Mouse (Mus musculus): Measurements from ENCODE around the gene Dll3. TPM values are rescaled to one million over a fixed set of nuclear protein-coding genes. Genes with fewer than 3 reads are reported as not detected.

The Dll3 gene
- total RNA-seq (2021): not detected
- polyA plus RNA-seq (2012; rRNA removed): not detected in 2 replicates
- long read RNA-seq: 0 reads

DNA sequence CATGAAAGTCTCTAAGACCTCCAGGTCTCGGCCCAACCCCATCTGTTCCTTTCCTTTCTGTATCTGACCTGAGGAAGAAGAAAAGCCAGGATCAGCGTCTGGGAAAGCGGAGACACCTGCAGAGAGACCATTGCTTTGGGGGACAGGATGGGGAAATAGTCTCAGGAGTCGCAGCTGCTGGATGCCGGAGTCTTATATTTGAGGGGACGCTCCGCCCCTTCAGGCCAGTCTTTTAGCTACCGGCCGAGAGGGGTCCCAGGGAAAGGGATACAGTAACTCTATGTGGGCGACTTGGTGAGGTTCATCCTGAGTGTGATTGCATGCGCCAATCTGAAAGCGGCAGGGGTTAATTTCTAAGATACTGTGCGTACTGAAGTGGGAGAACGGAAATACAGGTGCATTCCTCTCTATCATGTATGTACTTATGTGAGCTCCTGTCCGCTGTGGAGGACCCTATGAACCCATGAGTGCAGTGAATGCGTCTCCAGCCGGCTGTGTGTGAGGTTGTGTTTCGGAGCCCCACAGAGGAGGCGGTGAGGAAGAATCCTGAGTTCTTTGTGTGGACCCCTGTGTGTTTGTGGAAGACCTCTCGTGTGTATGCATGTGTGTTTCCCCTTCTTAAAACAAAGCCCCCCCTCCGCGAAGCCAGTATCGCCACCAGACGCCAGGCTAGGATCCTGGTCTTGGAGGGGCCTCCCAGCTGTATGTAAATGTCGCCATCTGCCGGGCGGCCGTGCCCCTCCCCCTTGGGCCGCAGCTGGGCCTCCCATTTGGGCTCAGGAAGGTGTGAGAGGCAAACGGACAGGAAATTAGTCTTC lies at the start of gene Dll3:
Gene Dll3 (minus strand): TSS at position 623 of the 818 bp plus-strand sequence.
- intact Hi-C loops (cut with DNase I): loop anchor here (2.0 to 5.0 kb wide), 2 partner anchors 87 to 250 kb away; partner anchors contain the start of gene Psmc4
- DNase-seq: peak; percentile 49 to 74
- TF ChIP-seq EP300 (IDR thresholded peaks at IDR 0.05; ENCODE audit: insufficient read depth, low read depth, low read length) (no peak), CTCF (IDR thresholded peaks at IDR 0.05) (peak; percentile 75), POLR2A (IDR thresholded peaks at IDR 0.05; ENCODE audit: insufficient read depth, low read depth, low read length) (no peak)
- Histone ChIP-seq H3K27ac (no peak within 1 kb of the TSS), H3K4me1 (ENCODE audit: control insufficient read depth, insufficient read depth, low read length) (no peaks in the 10 kb centered on the region), H3K9ac (ENCODE audit: low read depth, low read length) (no peak within 1 kb of the TSS), H3K36me3 (ENCODE audit: control insufficient read depth, insufficient read depth, low read length) (no peaks in the 10 kb centered on the region), H3K27me3 (ENCODE audit: control insufficient read depth, insufficient read depth, low read length) (peaks cover 7% of the 10 kb centered on the region), H3K4me3 (no peak within 1 kb of the TSS), H3K79me2 (replicated peaks; ENCODE audit: control insufficient read depth, insufficient read depth, low read length) (no peaks in the 10 kb centered on the region)
- WGBS: 4% methylated on average over 30 of the region's 30 CpGs

DNA sequence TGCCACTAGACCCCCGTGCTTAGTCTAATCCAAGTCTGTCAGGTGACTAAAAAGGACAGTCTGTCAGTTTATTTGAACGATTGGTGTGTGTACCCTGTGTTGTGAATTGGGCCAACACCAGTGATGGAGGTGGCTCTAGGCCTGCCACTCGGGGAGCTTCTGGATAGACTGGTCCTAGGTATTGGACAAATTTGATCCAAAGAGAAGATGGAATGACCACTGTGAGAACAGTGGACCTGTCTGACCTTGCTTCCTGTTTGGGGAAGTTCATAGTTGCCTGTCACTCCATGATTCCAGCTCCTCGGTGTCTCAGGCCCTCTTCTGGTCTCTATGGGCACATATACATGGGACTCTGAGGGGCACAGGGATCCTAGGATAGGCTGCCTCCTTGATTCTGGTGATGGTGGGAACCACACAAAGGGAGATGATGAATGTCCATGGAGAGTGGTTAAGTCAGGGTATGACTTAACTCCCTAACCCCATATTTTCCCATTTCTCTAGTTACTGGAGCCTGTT lies 49.7 kb upstream of the Dll3 start:
- peak overlapping the region; percentile 29 for H3K9ac ChIP-seq (ENCODE audit: low read depth, low read length)
- peak overlapping the region; percentile 72 for H3K4me3 ChIP-seq
- no peak for DNase-seq
- 26% methylated on average over 4 of the region's 4 CpGs for WGBS
- intact Hi-C loops (cut with DNase I): loop anchor here (1.0 kb wide), 1 partner anchor 20 kb away; no protein-coding TSS in a partner anchor
- TF ChIP-seq EP300 (IDR thresholded peaks at IDR 0.05; ENCODE audit: insufficient read depth, low read depth, low read length) (no peak), CTCF (IDR thresholded peaks at IDR 0.05) (no peak), POLR2A (IDR thresholded peaks at IDR 0.05; ENCODE audit: insufficient read depth, low read depth, low read length) (no peak)
- H3K36me3 ChIP-seq (ENCODE audit: control insufficient read depth, insufficient read depth, low read length): peaks cover 5% of the 10 kb centered on the region; the same call in 1 of the 2 replicates
- 0 out of 2 replicates have a peak, but pooled peaks cover 3% of the 10 kb centered on the region for H3K79me2 ChIP-seq (replicated peaks; ENCODE audit: control insufficient read depth, insufficient read depth, low read length)
- peaks cover 6% of the 10 kb centered on the region for H3K4me1 ChIP-seq (ENCODE audit: control insufficient read depth, insufficient read depth, low read length)
- H3K27me3 ChIP-seq (ENCODE audit: control insufficient read depth, insufficient read depth, low read length): no peaks in the 10 kb centered on the region
- no peak overlapping the region for H3K27ac ChIP-seq

- peak within 1 kb of the TSS; percentile 72 for H3K4me3 ChIP-seq
- whole genome bisulfite sequencing: under 1% methylated on average over 50 of the region's 50 CpGs
- TF ChIP-seq CTCF (IDR thresholded peaks at IDR 0.05): no peak
- peak; percentile 86 for TF ChIP-seq POLR2A (IDR thresholded peaks at IDR 0.05; ENCODE audit: insufficient read depth, low read depth, low read length)
- 0 out of 2 replicates have a peak, but pooled peaks have one; percentile 57 for TF ChIP-seq EP300 (IDR thresholded peaks at IDR 0.05; ENCODE audit: insufficient read depth, low read depth, low read length)
- intact Hi-C loops (cut with DNase I): loop anchor here (1.0 kb wide), 1 partner anchor 12 kb away; the partner anchor contains the start of gene Supt5
- H3K36me3 ChIP-seq (ENCODE audit: control insufficient read depth, insufficient read depth, low read length): peaks cover 5% of the 10 kb centered on the region; the same call in 1 of the 2 replicates
- H3K27me3 ChIP-seq (ENCODE audit: control insufficient read depth, insufficient read depth, low read length): no peaks in the 10 kb centered on the region
- H3K9ac ChIP-seq (ENCODE audit: low read depth, low read length): peak within 1 kb of the TSS; percentile 83
- DNase-seq: peak; percentile 97 to 99
- peaks cover 5% of the 10 kb centered on the region for H3K4me1 ChIP-seq (ENCODE audit: control insufficient read depth, insufficient read depth, low read length)
- H3K79me2 ChIP-seq (replicated peaks; ENCODE audit: control insufficient read depth, insufficient read depth, low read length): 0 out of 2 replicates have a peak, but pooled peaks cover 3% of the 10 kb centered on the region
- peak within 1 kb of the TSS; percentile 96 for H3K27ac ChIP-seq
These were observed 48.3 kb upstream of the Dll3 start, which contains the start of gene Rps16 for GRCm38 (mm10) chr7:28350155-28350883. Gene Rps16 (plus strand): TSS chr7:28350652.

DNA sequence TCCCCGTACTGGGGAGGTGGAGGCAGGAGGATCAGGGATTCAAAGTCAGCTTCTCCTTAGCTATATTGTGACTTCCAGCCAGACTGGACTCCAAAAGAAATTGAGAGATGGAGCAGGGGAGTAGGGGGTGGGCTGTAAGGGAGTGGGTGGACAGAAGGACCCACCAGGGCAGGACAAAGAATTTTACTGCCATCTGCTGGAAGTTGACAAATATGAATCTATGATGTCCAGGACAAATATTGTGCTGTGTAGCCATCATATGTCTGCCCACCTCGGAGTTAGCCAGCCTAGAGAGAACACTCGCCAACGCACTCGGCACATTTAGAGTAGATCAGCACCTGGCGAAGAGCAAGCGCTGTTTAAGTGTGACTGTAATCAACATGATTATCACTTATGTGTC lies 46.6 kb upstream of the Dll3 start:
- no peak for DNase-seq
- H3K79me2 ChIP-seq (replicated peaks; ENCODE audit: control insufficient read depth, insufficient read depth, low read length): 0 out of 2 replicates have a peak, but pooled peaks cover 3% of the 10 kb centered on the region
- peak; percentile 42 for TF ChIP-seq CTCF (IDR thresholded peaks at IDR 0.05)
- no peak for TF ChIP-seq POLR2A (IDR thresholded peaks at IDR 0.05; ENCODE audit: insufficient read depth, low read depth, low read length)
- H3K27me3 ChIP-seq (ENCODE audit: control insufficient read depth, insufficient read depth, low read length): no peaks in the 10 kb centered on the region
- no peak overlapping the region for H3K27ac ChIP-seq
- intact Hi-C loops (cut with DNase I): no loop called here
- no peak overlapping the region for H3K9ac ChIP-seq (ENCODE audit: low read depth, low read length)
- H3K4me1 ChIP-seq (ENCODE audit: control insufficient read depth, insufficient read depth, low read length): peaks cover 6% of the 10 kb centered on the region
- H3K4me3 ChIP-seq: no peak overlapping the region
- H3K36me3 ChIP-seq (ENCODE audit: control insufficient read depth, insufficient read depth, low read length): peaks cover 5% of the 10 kb centered on the region; the same call in 1 of the 2 replicates
- 75% methylated on average over 7 of the region's 7 CpGs for WGBS

- no peak overlapping the region; the same call in 1 of the 2 replicates for H3K9ac ChIP-seq (ENCODE audit: low read depth, low read length)
- H3K27me3 ChIP-seq (ENCODE audit: control insufficient read depth, insufficient read depth, low read length): no peaks in the 10 kb centered on the region
- no peak overlapping the region for H3K27ac ChIP-seq
- no peak for TF ChIP-seq EP300 (IDR thresholded peaks at IDR 0.05; ENCODE audit: insufficient read depth, low read depth, low read length)
- TF ChIP-seq POLR2A (IDR thresholded peaks at IDR 0.05; ENCODE audit: insufficient read depth, low read depth, low read length): no peak
- no peak for TF ChIP-seq CTCF (IDR thresholded peaks at IDR 0.05)
- intact Hi-C loops (cut with DNase I): no loop called here
- no peak overlapping the region for H3K4me3 ChIP-seq
- H3K79me2 ChIP-seq (replicated peaks; ENCODE audit: control insufficient read depth, insufficient read depth, low read length): 0 out of 2 replicates have a peak, but pooled peaks cover 3% of the 10 kb centered on the region
- peaks cover 5% of the 10 kb centered on the region; the same call in 1 of the 2 replicates for H3K36me3 ChIP-seq (ENCODE audit: control insufficient read depth, insufficient read depth, low read length)
- 29% methylated on average over 3 of the region's 3 CpGs for WGBS
- DNase-seq: no peak
- peaks cover 6% of the 10 kb centered on the region for H3K4me1 ChIP-seq (ENCODE audit: control insufficient read depth, insufficient read depth, low read length)
These were observed 45.7 kb upstream of the Dll3 start for GRCm38 (mm10) chr7:28347746-28348145.
